Mouse (Mus musculus): ENCODE results near the gene Ppfia3.

GRCm38 (mm10) chr7:45369836-45370474, 3.1 kb upstream of the Ppfia3 start:
- TF ChIP-seq CTCF (IDR thresholded peaks at IDR 0.05; ENCODE audit: borderline replicate concordance, insufficient read depth, low read length) (no peak), POLR2A (IDR thresholded peaks at IDR 0.05; ENCODE audit: low read depth, low read length) (no peak)

Data from embryonic fibroblast, embryonic 13.5 days (primary cell).